Mouse (Mus musculus) embryonic facial prominence, embryonic 12.5 days (tissue): Measurements from ENCODE around the gene Trim66. TPM values are rescaled to one million over a fixed set of nuclear protein-coding genes. Genes with fewer than 3 reads are reported as not detected.

Source experiments
- ATAC-seq: fragments of 200-750 bp; cut with Nextera tagmentation; 2 replicates; pipeline ENCODE4 v1.8.0; 2017; ENCODE audit not compliant: insufficient number of reproducible peaks, insufficient read depth, low FRiP score, low TSS enrichment
- H3K27ac ChIP-seq: fragments of 300-500 bp; sonication (generic); 2 replicates; pipeline ENCODE4 v1.5.1; 2016; ENCODE audit warnings: mild to moderate bottlenecking
- H3K27me3 ChIP-seq: fragments of 300-500 bp; sonication (generic); 2 replicates; pipeline ENCODE4 v1.6.1; 2016; ENCODE audit warnings: mild to moderate bottlenecking, moderate library complexity
- H3K36me3 ChIP-seq: fragments of 300-500 bp; sonication (generic); 2 replicates; pipeline ENCODE4 v1.6.1; 2016; ENCODE audit warnings: mild to moderate bottlenecking
- H3K4me1 ChIP-seq: fragments of 300-500 bp; sonication (generic); 2 replicates; pipeline ENCODE4 v1.6.1; 2016
- H3K4me2 ChIP-seq: fragments of 300-500 bp; sonication (generic); replicated peaks from 2 replicates; pipeline ENCODE4 v1.6.1; 2016; ENCODE audit warnings: mild to moderate bottlenecking, moderate library complexity
- H3K4me3 ChIP-seq: fragments of 300-500 bp; sonication (generic); 2 replicates; pipeline ENCODE4 v1.5.1; 2016; ENCODE audit warnings: mild to moderate bottlenecking
- H3K9ac ChIP-seq: fragments of 300-500 bp; sonication (generic); 2 replicates; pipeline ENCODE4 v1.6.1; 2016; ENCODE audit warnings: mild to moderate bottlenecking, moderate library complexity
- H3K9me3 ChIP-seq: fragments of 300-500 bp; sonication (generic); 2 replicates; pipeline ENCODE4 v1.6.1; 2016; ENCODE audit warnings: mild to moderate bottlenecking, moderate library complexity
- WGBS: fragments of 180-500 bp; shearing (Covaris S2); methylation state at CpG from one replicate; pipeline ENCODE4 v1.1.7; 2016; 5-methylcytosine and 5-hydroxymethylcytosine counted together
- polyA plus RNA-seq: library from polyadenylated mRNA; unstranded; fragments of >200 nt; fragmentation: Nextera tagmentation; extraction: Ambion mirVana; gene quantifications from 2 replicates; pipeline ENCODE4 v1.2.1, GENCODE M21; 2016

Gene Trim66
- polyA plus RNA-seq, result 0.57 and 0.75 TPM in 2 replicates

GRCm38 (mm10) chr7:109508034-109508433 lies at the start of gene Trim66:
Gene Trim66, minus strand, starts transcription at chr7:109508134.
- H3K27me3 ChIP-seq, result no peaks in the 10 kb centered on the region
- H3K27ac ChIP-seq, result no peak within 1 kb of the TSS
- H3K4me3 ChIP-seq, result no peak within 1 kb of the TSS
- ATAC-seq, result no peak
- no peak within 1 kb of the TSS for H3K9ac ChIP-seq
- H3K9me3 ChIP-seq, result no peaks in the 10 kb centered on the region
- peaks cover 5% of the 10 kb centered on the region; the same call in 1 of the 2 replicates for H3K4me1 ChIP-seq
- H3K36me3 ChIP-seq, result no peaks in the 10 kb centered on the region
- 84% methylated on average over 4 of the region's 4 CpGs for WGBS
- no peak within 1 kb of the TSS for H3K4me2 ChIP-seq

- Histone ChIP-seq H3K4me3 (no peak overlapping the region), H3K4me2 (no peak overlapping the region), H3K9ac (no peak overlapping the region), H3K36me3 (peaks cover 46% of the 10 kb centered on the region), H3K4me1 (no peaks in the 10 kb centered on the region), H3K9me3 (no peaks in the 10 kb centered on the region), H3K27me3 (no peaks in the 10 kb centered on the region), H3K27ac (no peak overlapping the region)
- no peak for ATAC-seq
- 91% methylated on average over 5 of the region's 5 CpGs for WGBS
Measured at GRCm38 (mm10) chr7:109546726-109547125, 38.8 kb upstream of the Trim66 start.

GRCm38 (mm10) chr7:109546186-109546585 lies 38.3 kb upstream of the Trim66 start:
- no peaks in the 10 kb centered on the region for H3K4me1 ChIP-seq
- no peaks in the 10 kb centered on the region for H3K9me3 ChIP-seq
- no peaks in the 10 kb centered on the region for H3K27me3 ChIP-seq
- no peak for ATAC-seq
- H3K27ac ChIP-seq, result no peak overlapping the region
- no peak overlapping the region for H3K9ac ChIP-seq
- WGBS, result 65% methylated on average over 2 of the region's 2 CpGs
- peaks cover 52% of the 10 kb centered on the region for H3K36me3 ChIP-seq
- no peak overlapping the region for H3K4me2 ChIP-seq
- H3K4me3 ChIP-seq, result no peak overlapping the region

GRCm38 (mm10) chr7:109545255-109545993 lies 37.5 kb upstream of the Trim66 start:
- Histone ChIP-seq H3K27me3 (no peaks in the 10 kb centered on the region), H3K4me2 (no peak overlapping the region), H3K36me3 (peaks cover 54% of the 10 kb centered on the region), H3K9ac (no peak overlapping the region), H3K27ac (no peak overlapping the region), H3K4me1 (no peaks in the 10 kb centered on the region), H3K9me3 (no peaks in the 10 kb centered on the region), H3K4me3 (no peak overlapping the region)
- no peak for ATAC-seq
- WGBS, result 84% methylated on average over 10 of the region's 10 CpGs

DNA sequence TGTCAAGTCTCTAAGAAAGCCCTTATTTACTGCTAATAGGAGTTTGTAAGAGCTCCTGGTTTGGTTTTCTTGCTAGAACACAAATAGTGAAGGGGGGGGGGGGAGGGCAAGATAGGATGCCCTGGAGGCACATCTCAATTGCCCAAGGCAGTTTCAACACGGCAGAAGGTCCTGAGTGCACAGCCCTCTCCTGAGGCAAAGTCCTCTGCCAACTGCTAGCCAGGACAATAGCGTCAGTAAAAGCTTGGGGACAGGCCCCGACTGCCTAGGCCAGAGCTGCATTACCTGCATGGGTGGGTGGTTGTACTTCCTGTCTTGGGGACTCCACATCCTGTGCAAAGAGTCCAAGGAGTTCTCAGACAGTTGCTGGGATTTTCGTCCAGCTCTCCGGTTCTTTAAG lies 36.9 kb upstream of the Trim66 start:
- no peaks in the 10 kb centered on the region for H3K27me3 ChIP-seq
- WGBS, result 79% methylated on average over 5 of the region's 5 CpGs
- H3K27ac ChIP-seq, result no peak overlapping the region
- H3K36me3 ChIP-seq, result peaks cover 54% of the 10 kb centered on the region
- H3K4me3 ChIP-seq, result no peak overlapping the region
- no peak for ATAC-seq
- H3K4me1 ChIP-seq, result no peaks in the 10 kb centered on the region
- H3K9ac ChIP-seq, result no peak overlapping the region
- H3K9me3 ChIP-seq, result no peaks in the 10 kb centered on the region
- H3K4me2 ChIP-seq, result no peak overlapping the region

DNA sequence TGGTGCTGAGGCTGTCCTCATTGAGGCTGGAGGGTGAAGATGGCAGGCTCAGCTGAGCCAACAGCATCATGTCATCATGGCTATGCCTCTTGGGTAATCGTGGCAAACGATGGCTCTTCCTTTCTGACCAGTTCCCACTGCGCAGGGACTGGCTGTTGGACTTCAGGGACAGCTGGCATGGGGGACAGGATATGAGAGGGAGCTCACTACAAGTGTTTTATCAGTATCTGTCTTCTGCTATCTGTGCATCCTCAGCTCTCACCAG lies 34.4 kb upstream of the Trim66 start:
- no peak overlapping the region for H3K9ac ChIP-seq
- no peak for ATAC-seq
- no peak overlapping the region for H3K27ac ChIP-seq
- WGBS, result 88% methylated on average over 3 of the region's 3 CpGs
- H3K9me3 ChIP-seq, result no peaks in the 10 kb centered on the region
- H3K4me3 ChIP-seq, result no peak overlapping the region
- H3K36me3 ChIP-seq, result peaks cover 48% of the 10 kb centered on the region
- H3K27me3 ChIP-seq, result no peaks in the 10 kb centered on the region
- H3K4me2 ChIP-seq, result no peak overlapping the region
- H3K4me1 ChIP-seq, result no peaks in the 10 kb centered on the region

- 88% methylated on average over 10 of the region's 10 CpGs for WGBS
- H3K4me3 ChIP-seq, result no peak overlapping the region
- no peak for ATAC-seq
- H3K27ac ChIP-seq, result no peak overlapping the region
- H3K4me2 ChIP-seq, result no peak overlapping the region
- H3K9ac ChIP-seq, result no peak overlapping the region
- no peaks in the 10 kb centered on the region for H3K27me3 ChIP-seq
- no peaks in the 10 kb centered on the region for H3K9me3 ChIP-seq
- peaks cover 49% of the 10 kb centered on the region for H3K36me3 ChIP-seq
- H3K4me1 ChIP-seq, result no peaks in the 10 kb centered on the region
Measured at GRCm38 (mm10) chr7:109541609-109542363, 33.9 kb upstream of the Trim66 start.

- H3K9me3 ChIP-seq, result no peaks in the 10 kb centered on the region
- no peak overlapping the region for H3K4me3 ChIP-seq
- H3K27ac ChIP-seq, result no peak overlapping the region
- peaks cover 49% of the 10 kb centered on the region for H3K36me3 ChIP-seq
- ATAC-seq, result no peak
- H3K9ac ChIP-seq, result no peak overlapping the region
- no peak overlapping the region for H3K4me2 ChIP-seq
- 0 out of 2 replicates have a peak, but pooled peaks cover 3% of the 10 kb centered on the region for H3K4me1 ChIP-seq
- H3K27me3 ChIP-seq, result no peaks in the 10 kb centered on the region
Measured at GRCm38 (mm10) chr7:109540902-109541301, 33.0 kb upstream of the Trim66 start.

- no peak overlapping the region for H3K4me3 ChIP-seq
- peaks cover 45% of the 10 kb centered on the region for H3K36me3 ChIP-seq
- H3K9me3 ChIP-seq, result no peaks in the 10 kb centered on the region
- 58% methylated on average over 4 of the region's 4 CpGs for WGBS
- peak; percentile 73; the same call in 1 of the 2 replicates for ATAC-seq
- 0 out of 2 replicates have a peak, but pooled peaks cover 3% of the 10 kb centered on the region for H3K4me1 ChIP-seq
- peak overlapping the region; percentile 26 for H3K27ac ChIP-seq
- no peak overlapping the region for H3K9ac ChIP-seq
- no peak overlapping the region for H3K4me2 ChIP-seq
- no peaks in the 10 kb centered on the region for H3K27me3 ChIP-seq
Measured at GRCm38 (mm10) chr7:109536451-109536946, 28.6 kb upstream of the Trim66 start.

DNA sequence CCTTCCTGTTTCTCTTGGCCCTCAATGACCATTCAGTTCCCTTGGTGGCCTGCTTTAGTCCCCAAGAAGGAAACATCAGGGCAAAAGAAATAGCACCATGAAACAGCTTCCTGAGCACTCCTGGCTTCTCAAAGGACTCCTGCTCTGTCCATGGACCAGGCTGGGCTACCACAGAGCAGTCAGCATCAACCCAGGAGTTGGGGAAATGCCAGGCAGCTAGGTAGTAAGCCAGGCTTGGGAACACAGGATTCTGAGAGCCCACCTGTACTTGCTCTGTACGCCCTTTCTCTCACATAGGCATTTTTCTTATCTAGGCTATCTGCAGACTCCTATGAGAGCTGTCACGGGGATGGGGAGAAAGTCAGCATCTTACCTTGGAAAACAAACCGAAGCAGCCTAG lies 27.0 kb upstream of the Trim66 start:
- WGBS, result 89% methylated on average over 3 of the region's 3 CpGs
- Histone ChIP-seq H3K4me2 (no peak overlapping the region), H3K9me3 (no peaks in the 10 kb centered on the region), H3K4me1 (0 out of 2 replicates have a peak, but pooled peaks cover 3% of the 10 kb centered on the region), H3K36me3 (peaks cover 49% of the 10 kb centered on the region), H3K27ac (no peak overlapping the region), H3K27me3 (no peaks in the 10 kb centered on the region), H3K9ac (no peak overlapping the region), H3K4me3 (no peak overlapping the region)
- ATAC-seq, result no peak

DNA sequence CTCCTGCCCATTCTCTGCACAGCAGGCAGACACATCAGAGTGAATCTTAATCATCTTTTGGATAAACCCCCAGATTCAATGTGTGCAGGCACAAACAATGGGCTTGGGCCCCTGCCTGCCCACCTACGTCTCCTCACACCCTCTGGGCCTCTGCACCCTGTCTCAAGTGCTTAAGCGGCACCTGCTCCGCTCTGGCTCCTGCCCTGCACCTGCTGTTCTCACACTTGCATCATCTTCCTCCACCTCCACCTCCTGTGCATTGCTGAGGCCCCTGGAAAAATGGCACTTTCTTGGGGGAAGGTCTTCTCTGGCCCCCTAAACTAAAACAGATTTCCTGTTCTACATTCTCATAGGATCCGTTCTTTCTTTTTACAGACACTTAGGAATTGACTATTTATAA lies 26.0 kb upstream of the Trim66 start:
- no peak for ATAC-seq
- H3K4me1 ChIP-seq, result 0 out of 2 replicates have a peak, but pooled peaks cover 3% of the 10 kb centered on the region
- no peak overlapping the region for H3K27ac ChIP-seq
- H3K4me3 ChIP-seq, result no peak overlapping the region
- peaks cover 46% of the 10 kb centered on the region for H3K36me3 ChIP-seq
- H3K27me3 ChIP-seq, result no peaks in the 10 kb centered on the region
- 90% methylated on average over 4 of the region's 4 CpGs for whole genome bisulfite sequencing
- no peaks in the 10 kb centered on the region for H3K9me3 ChIP-seq
- no peak overlapping the region for H3K9ac ChIP-seq
- H3K4me2 ChIP-seq, result no peak overlapping the region

GRCm38 (mm10) chr7:109533129-109533528 lies 25.2 kb upstream of the Trim66 start:
- no peak overlapping the region for H3K4me3 ChIP-seq
- 0 out of 2 replicates have a peak, but pooled peaks cover 3% of the 10 kb centered on the region for H3K4me1 ChIP-seq
- H3K9ac ChIP-seq, result no peak overlapping the region
- no peaks in the 10 kb centered on the region for H3K9me3 ChIP-seq
- no peaks in the 10 kb centered on the region for H3K27me3 ChIP-seq
- no peak for ATAC-seq
- no peak overlapping the region for H3K27ac ChIP-seq
- peaks cover 43% of the 10 kb centered on the region for H3K36me3 ChIP-seq
- 77% methylated on average over 4 of the region's 4 CpGs for WGBS
- no peak overlapping the region for H3K4me2 ChIP-seq
